Mouse (Mus musculus) B cell, adult 67 days (primary cell): ENCODE measurements around the gene Dnah7b. TPM values are rescaled to one million over a fixed set of nuclear protein-coding genes. Genes with fewer than 3 reads are reported as not detected.

Source experiments
- total RNA-seq, 2 experiments: library from RNA; stranded (reverse); gene quantifications; 4 replicates each; pipeline ENCODE4 v1.2.4; 2023

Dnah7b gene
- total RNA-seq: under 1 TPM in 1 of 2 experiments, not detected in 1; 0.23 TPM

DNA sequence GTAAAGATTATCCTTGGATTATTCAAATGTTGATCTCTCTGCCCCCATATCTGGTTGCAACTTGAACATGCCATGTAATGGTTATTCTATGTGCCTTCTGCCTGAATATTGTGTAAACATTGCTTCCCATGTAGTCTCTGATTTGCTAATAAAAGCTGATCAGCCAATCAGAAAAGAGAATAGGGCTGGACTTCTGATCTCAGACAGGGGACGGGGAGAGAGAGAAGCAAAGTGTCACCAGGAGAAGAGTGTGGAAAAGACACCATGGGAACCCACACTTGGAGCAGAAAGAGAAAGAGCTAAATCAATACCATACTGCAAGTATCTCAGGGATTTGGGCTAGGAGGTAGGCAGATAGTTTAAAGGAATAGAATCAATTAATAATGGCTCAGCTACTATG is at the start of gene Dnah7b:
Gene Dnah7b (plus strand): TSS at position 301 of the 400 bp plus-strand sequence.

Other genes starting within 250 kb of the Dnah7b start
- not detected for gene Gm5269, start 176.0 kb upstream of the Dnah7b start, total RNA-seq
- 1 to 10 TPM; 1.9 to 6.5 TPM for gene Slc40a1, start 139.8 kb upstream of the Dnah7b start, total RNA-seq